ENCODE assay signal across 9 mouse cellular contexts in the genomic region with DNA sequence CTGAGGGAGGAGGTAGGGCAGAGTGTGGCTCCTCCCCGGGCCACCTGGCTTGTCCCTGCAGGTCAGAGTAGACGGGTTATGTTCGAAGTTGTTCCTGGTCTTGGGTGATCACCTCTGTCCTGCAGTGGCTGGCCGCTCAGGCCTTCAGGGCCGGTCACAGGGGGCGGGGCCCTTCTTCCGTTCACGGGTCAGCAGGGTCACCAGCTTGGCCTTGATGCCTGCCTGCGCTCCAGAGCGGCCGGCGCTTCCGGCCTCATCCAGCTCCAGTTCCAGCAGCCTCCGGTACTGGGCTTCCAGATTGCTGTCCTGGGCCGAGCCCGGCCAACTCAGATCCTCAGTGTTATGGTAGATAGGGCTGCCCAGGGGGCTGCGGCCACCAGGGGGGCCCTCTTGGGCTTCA. TPM values are rescaled to one million over a fixed set of nuclear protein-coding genes. Genes with fewer than 3 reads are reported as not detected.
DNase-seq lines count a peak whose midpoint lies in the region; ATAC-seq lines count a peak whose summit lies in the region.
"Had no signal": no experiment of that assay in that cellular context is flagged by ENCODE, and none has a peak within 500 bp of the region (broad histone marks: within the 10 kb centered on the region; RNA-seq: fewer than 3 reads in every experiment).

No protein-coding gene starts in this region.

- H3K4me1 ChIP-seq in lung, embryonic 15.5 days = no peaks in the 10 kb centered on the region
- peaks cover 19% of the 10 kb centered on the region for H3K4me1 ChIP-seq in embryonic facial prominence, embryonic 10.5 days
- H3K4me1 ChIP-seq in hindbrain, embryonic 16.5 days (ENCODE audit: control insufficient read depth, insufficient read depth, low read depth, low read length) = no peaks in the 10 kb centered on the region
- H3K4me1 ChIP-seq in liver, embryonic 13.5 days (replicated peaks) = peaks cover 37% of the 10 kb centered on the region

- H3K4me3 ChIP-seq in lung, embryonic 15.5 days = no peak overlapping the region
- peak overlapping the region; percentile 27; the same call in 1 of the 2 replicates for H3K4me3 ChIP-seq in embryonic facial prominence, embryonic 10.5 days
- no peak overlapping the region for H3K4me3 ChIP-seq in hindbrain, embryonic 16.5 days (ENCODE audit: low read length)
- H3K4me3 ChIP-seq in liver, embryonic 13.5 days (replicated peaks) = no peak overlapping the region

- WGBS in lung, embryonic 15.5 days = 62% methylated on average over 17 of the region's 17 CpGs
- WGBS in embryonic facial prominence, embryonic 10.5 days = 33% methylated on average over 17 of the region's 17 CpGs
- WGBS in hindbrain, embryonic 16.5 days = 67% methylated on average over 17 of the region's 17 CpGs
- WGBS in liver, embryonic 13.5 days (ENCODE audit: insufficient replicate concordance) = 73% methylated on average over 17 of the region's 17 CpGs

- peak; percentile 36; the same call in 1 of the 2 replicates for ATAC-seq in lung, embryonic 15.5 days (ENCODE audit: borderline replicate concordance, extremely low read depth, low FRiP score, low TSS enrichment)
- peak; percentile 18; the same call in 1 of the 2 replicates for ATAC-seq in hindbrain, embryonic 16.5 days
- ATAC-seq in liver, embryonic 13.5 days (ENCODE audit: low read depth) = peak; percentile 39; the same call in 1 of the 2 replicates

- DNase-seq in lung, postnatal 25 days (ENCODE audit: low spot score) = no peak
- DNase-seq in embryonic facial prominence, embryonic 10.5 days (ENCODE audit: low spot score) = peak; percentile 60
- DNase-seq in liver, embryonic 13.5 days = no peak
- DNase-seq in left cerebral cortex, adult 9 months (ENCODE audit: low spot score in 2 of 2) = no peak
- no peak for DNase-seq in thymus, postnatal 36 days
- no peak for DNase-seq in cerebellum, postnatal 4 days (ENCODE audit: low spot score in 2 of 2)
- DNase-seq: gastrocnemius, postnatal 36 days had no signal

- no peaks in the 10 kb centered on the region for H3K36me3 ChIP-seq in lung, embryonic 15.5 days
- peaks cover 21% of the 10 kb centered on the region for H3K36me3 ChIP-seq in embryonic facial prominence, embryonic 10.5 days (replicated peaks)
- no peaks in the 10 kb centered on the region for H3K36me3 ChIP-seq in hindbrain, embryonic 16.5 days (ENCODE audit: control insufficient read depth, insufficient read depth, low read length)
- no peaks in the 10 kb centered on the region for H3K36me3 ChIP-seq in liver, embryonic 13.5 days

- no peaks in the 10 kb centered on the region for H3K9me3 ChIP-seq in lung, embryonic 15.5 days
- H3K9me3 ChIP-seq in embryonic facial prominence, embryonic 10.5 days = no peaks in the 10 kb centered on the region
- H3K9me3 ChIP-seq in hindbrain, embryonic 16.5 days (ENCODE audit: control insufficient read depth, low read length) = no peaks in the 10 kb centered on the region
- no peaks in the 10 kb centered on the region for H3K9me3 ChIP-seq in liver, embryonic 13.5 days (replicated peaks)

- no peak overlapping the region for H3K27ac ChIP-seq in lung, embryonic 15.5 days
- H3K27ac ChIP-seq in embryonic facial prominence, embryonic 10.5 days (replicated peaks) = peak overlapping the region; percentile 81
- no peak overlapping the region for H3K27ac ChIP-seq in hindbrain, embryonic 16.5 days (ENCODE audit: low read depth, low read length)
- peak overlapping the region; percentile 47; the same call in 1 of the 2 replicates for H3K27ac ChIP-seq in liver, embryonic 13.5 days

- H3K9ac ChIP-seq in lung, embryonic 15.5 days = no peak overlapping the region
- no peak overlapping the region for H3K9ac ChIP-seq in hindbrain, embryonic 16.5 days (ENCODE audit: low read depth, low read length)
- H3K9ac ChIP-seq in liver, embryonic 13.5 days = no peak overlapping the region

- no peak overlapping the region for H3K4me2 ChIP-seq in lung, embryonic 15.5 days
- H3K4me2 ChIP-seq in hindbrain, embryonic 16.5 days (ENCODE audit: low read length) = no peak overlapping the region
- no peak overlapping the region for H3K4me2 ChIP-seq in liver, embryonic 13.5 days

- H3K27me3 ChIP-seq in lung, embryonic 15.5 days = no peaks in the 10 kb centered on the region
- no peaks in the 10 kb centered on the region for H3K27me3 ChIP-seq in embryonic facial prominence, embryonic 10.5 days (replicated peaks; ENCODE audit: low read depth, poor library complexity, severe bottlenecking)
- no peaks in the 10 kb centered on the region for H3K27me3 ChIP-seq in hindbrain, embryonic 16.5 days (replicated peaks; ENCODE audit: control insufficient read depth, insufficient read depth, low read length)
- 0 out of 2 replicates have a peak, but pooled peaks cover 3% of the 10 kb centered on the region for H3K27me3 ChIP-seq in liver, embryonic 13.5 days

RNA-seq across cellular contexts. Expression of a gene that starts 5.8 kb away (rescaled TPM):
- polyA plus RNA-seq in lung, embryonic 15.5 days (2015; fragmentation: Nextera tagmentation; extraction: Ambion mirVana) = 2.7 and 3.1 TPM in 2 replicates
- polyA plus RNA-seq in embryonic facial prominence, embryonic 10.5 days (2016; fragmentation: Nextera tagmentation; extraction: Ambion mirVana) = 3.6 and 4.2 TPM in 2 replicates
- 3.6 and 4.3 TPM in 2 replicates for polyA plus RNA-seq in hindbrain, embryonic 16.5 days (2015; fragmentation: Nextera tagmentation; extraction: Ambion mirVana)
- 3.4 and 3.8 TPM in 2 replicates for polyA plus RNA-seq in liver, embryonic 13.5 days (2015; fragmentation: Nextera tagmentation; extraction: Ambion mirVana)

RNA-seq across cellular contexts. Expression of a gene that starts 9.8 kb away (rescaled TPM):
- 169 and 176 TPM in 2 replicates for polyA plus RNA-seq in lung, embryonic 15.5 days (2015; fragmentation: Nextera tagmentation; extraction: Ambion mirVana)
- polyA plus RNA-seq in embryonic facial prominence, embryonic 10.5 days (2016; fragmentation: Nextera tagmentation; extraction: Ambion mirVana) = 209 and 215 TPM in 2 replicates
- 161 and 177 TPM in 2 replicates for polyA plus RNA-seq in hindbrain, embryonic 16.5 days (2015; fragmentation: Nextera tagmentation; extraction: Ambion mirVana)
- polyA plus RNA-seq in liver, embryonic 13.5 days (2015; fragmentation: Nextera tagmentation; extraction: Ambion mirVana) = 27.5 and 28.8 TPM in 2 replicates

RNA-seq across cellular contexts. Expression of a gene that starts 13.2 kb away (rescaled TPM):
- 65.7 and 67.2 TPM in 2 replicates for polyA plus RNA-seq in lung, embryonic 15.5 days (2015; fragmentation: Nextera tagmentation; extraction: Ambion mirVana)
- polyA plus RNA-seq in embryonic facial prominence, embryonic 10.5 days (2016; fragmentation: Nextera tagmentation; extraction: Ambion mirVana) = 90.0 and 93.5 TPM in 2 replicates
- polyA plus RNA-seq in hindbrain, embryonic 16.5 days (2015; fragmentation: Nextera tagmentation; extraction: Ambion mirVana) = 55.3 and 56.3 TPM in 2 replicates
- polyA plus RNA-seq in liver, embryonic 13.5 days (2015; fragmentation: Nextera tagmentation; extraction: Ambion mirVana) = 31.7 and 32.8 TPM in 2 replicates

RNA-seq across cellular contexts. Expression of a gene that starts 35.4 kb away (rescaled TPM):
- 124 and 132 TPM in 2 replicates for polyA plus RNA-seq in lung, embryonic 15.5 days (2015; fragmentation: Nextera tagmentation; extraction: Ambion mirVana)
- 412 and 419 TPM in 2 replicates for polyA plus RNA-seq in embryonic facial prominence, embryonic 10.5 days (2016; fragmentation: Nextera tagmentation; extraction: Ambion mirVana)
- 482 and 556 TPM in 2 replicates for polyA plus RNA-seq in hindbrain, embryonic 16.5 days (2015; fragmentation: Nextera tagmentation; extraction: Ambion mirVana)
- polyA plus RNA-seq in liver, embryonic 13.5 days (2015; fragmentation: Nextera tagmentation; extraction: Ambion mirVana) = 11.5 and 12.3 TPM in 2 replicates

RNA-seq across cellular contexts. Expression of a gene that starts 47.6 kb away (rescaled TPM):
- polyA plus RNA-seq in lung, embryonic 15.5 days (2015; fragmentation: Nextera tagmentation; extraction: Ambion mirVana) = 33.4 and 40.3 TPM in 2 replicates
- 62.7 and 67.3 TPM in 2 replicates for polyA plus RNA-seq in embryonic facial prominence, embryonic 10.5 days (2016; fragmentation: Nextera tagmentation; extraction: Ambion mirVana)
- 41.1 and 50.0 TPM in 2 replicates for polyA plus RNA-seq in hindbrain, embryonic 16.5 days (2015; fragmentation: Nextera tagmentation; extraction: Ambion mirVana)
- polyA plus RNA-seq in liver, embryonic 13.5 days (2015; fragmentation: Nextera tagmentation; extraction: Ambion mirVana) = 7.9 and 8.8 TPM in 2 replicates

Comparison
In these comparisons a context has a peak if more than half of its experiments do, and no peak if none do; other contexts are left out.
1. H3K27ac ChIP-seq: peak in embryonic facial prominence, embryonic 10.5 days (single experiment) and liver, embryonic 13.5 days (single experiment); none in lung, embryonic 15.5 days (single experiment) and hindbrain, embryonic 16.5 days (single experiment).
2. Peak in every context shown above with its lines, with median percentiles within 50 percentile points of each other: ATAC-seq.